Mouse (Mus musculus) lung, postnatal 0 days (tissue): Measurements from ENCODE around the gene Zfp738. TPM values are rescaled to one million over a fixed set of nuclear protein-coding genes. Genes with fewer than 3 reads are reported as not detected.
"Not testable (repeated sequence)": the region's sequence is repeated elsewhere in the genome, so short reads cannot be mapped to it uniquely, and the experiment has no call there.

Experiments used
- ATAC-seq: fragments of 200-750 bp; cut with Nextera tagmentation; 2 replicates; pipeline ENCODE4 v1.8.0; 2017; ENCODE audit warnings: moderate library complexity
- DNase-seq: peaks from one replicate; pipeline ENCODE4 v3.0.0-alpha.2; 2016; ENCODE audit warnings: low spot score
- H3K27ac ChIP-seq: fragments of 300-500 bp; sonication (generic); 2 replicates; pipeline ENCODE4 v1.5.1; 2014; ENCODE audit warnings: antibody characterized with exemption, mild to moderate bottlenecking, low read length, mixed read lengths
- H3K27me3 ChIP-seq: fragments of 300-500 bp; sonication (generic); replicated peaks from 2 replicates; pipeline ENCODE4 v1.6.1; 2014; ENCODE audit warnings: low read length, mixed read lengths; ENCODE audit not compliant: insufficient read depth
- H3K36me3 ChIP-seq: fragments of 300-500 bp; sonication (generic); 2 replicates; pipeline ENCODE4 v1.6.1; 2014; ENCODE audit warnings: low read length, mixed read lengths; ENCODE audit not compliant: insufficient read depth
- H3K4me1 ChIP-seq: fragments of 300-500 bp; sonication (generic); 2 replicates; pipeline ENCODE4 v1.6.1; 2014; ENCODE audit warnings: antibody characterized with exemption, low read depth, low read length, mixed read lengths; ENCODE audit not compliant: insufficient read depth
- H3K4me2 ChIP-seq: fragments of 300-500 bp; sonication (generic); replicated peaks from 2 replicates; pipeline ENCODE4 v1.6.1; 2014; ENCODE audit warnings: low read depth, mild to moderate bottlenecking, low read length, moderate library complexity, mixed read lengths
- H3K4me3 ChIP-seq: fragments of 300-500 bp; sonication (generic); 2 replicates; pipeline ENCODE4 v1.5.1; 2014; ENCODE audit warnings: low read depth, low read length
- H3K9ac ChIP-seq: fragments of 300-500 bp; sonication (generic); replicated peaks from 2 replicates; pipeline ENCODE4 v1.6.1; 2014; ENCODE audit warnings: low read depth, mild to moderate bottlenecking
- H3K9me3 ChIP-seq: fragments of 300-500 bp; sonication (generic); 2 replicates; pipeline ENCODE4 v1.6.1; 2016; ENCODE audit warnings: low read length, mixed read lengths
- CTCF ChIP-seq: IDR thresholded peaks from 2 replicates; pipeline ENCODE4 v1.5.1; 2016; ENCODE audit warnings: antibody characterized with exemption, mild to moderate bottlenecking
- EP300 ChIP-seq: IDR thresholded peaks from 2 replicates; pipeline ENCODE4 v1.6.1; 2016; ENCODE audit warnings: antibody characterized with exemption, mild to moderate bottlenecking, control low read depth
- WGBS: fragments of 180-500 bp; shearing (Covaris S2); extraction: QIAGEN DNeasy Blood & Tissue Kit; methylation state at CpG from one replicate; pipeline ENCODE4 v1.1.7; 2014; 5-methylcytosine and 5-hydroxymethylcytosine counted together
- polyA plus RNA-seq: library from polyadenylated mRNA; unstranded; fragments of >200 nt; fragmentation: Nextera tagmentation; extraction: Ambion mirVana; gene quantifications from 2 replicates; pipeline ENCODE4 v1.2.1, GENCODE M21; 2015

Gene Zfp738
- polyA plus RNA-seq, 1 experiment from 2014 or later = 5.8 TPM

- Histone ChIP-seq H3K36me3 (no peaks in the 10 kb centered on the region), H3K4me3 (peak overlapping the region; percentile 75), H3K4me2 (peak overlapping the region; percentile 85), H3K9ac (peak overlapping the region; percentile 82), H3K9me3 (no peaks in the 10 kb centered on the region), H3K4me1 (no peaks in the 10 kb centered on the region), H3K27ac (0 out of 2 replicates have a peak overlapping the region, but pooled peaks have one; percentile 47), H3K27me3 (no peaks in the 10 kb centered on the region)
- DNase-seq (peak; percentile 93), ATAC-seq (peak; percentile 95)
- no peak; the same call in 1 of the 2 replicates for TF ChIP-seq CTCF
- TF ChIP-seq EP300 = no peak
- under 1% methylated on average over 17 of the region's 17 CpGs for WGBS
Measured at GRCm38 (mm10) chr13:67723848-67724479, 37.1 kb upstream of the Zfp738 start.

- DNase-seq = peak; percentile 32
- H3K36me3 ChIP-seq, H3K27ac ChIP-seq, H3K27me3 ChIP-seq, H3K9me3 ChIP-seq, H3K4me1 ChIP-seq: not testable (repeated sequence)
- ATAC-seq = peak; percentile 66
- peak overlapping the region; percentile 73; the same call in 1 of the 2 replicates for H3K9ac ChIP-seq
- H3K4me3 ChIP-seq = peak overlapping the region; percentile 68; the same call in 1 of the 2 replicates
- H3K4me2 ChIP-seq = peak overlapping the region; percentile 73
- WGBS = 53% methylated on average over 2 of the region's 2 CpGs
Measured at GRCm38 (mm10) chr13:67683841-67684240, 3.0 kb downstream of the Zfp738 start.

GRCm38 (mm10) chr13:67682959-67683735 lies 3.7 kb downstream of the Zfp738 start:
- H3K36me3 ChIP-seq, H3K27ac ChIP-seq, H3K27me3 ChIP-seq, H3K4me1 ChIP-seq, H3K9me3 ChIP-seq: not testable (repeated sequence)
- ATAC-seq = peak; percentile 100
- TF ChIP-seq CTCF (peak; percentile 19; the same call in 1 of the 2 replicates), EP300 (peak; percentile 56)
- 11% methylated on average over 16 of the region's 16 CpGs for WGBS
- H3K4me2 ChIP-seq = peak overlapping the region; percentile 73
- H3K9ac ChIP-seq = peak overlapping the region; percentile 73
- peak overlapping the region; percentile 68 for H3K4me3 ChIP-seq
- peak; percentile 96 for DNase-seq

- ATAC-seq = no peak
- 84% methylated on average over 2 of the region's 2 CpGs for WGBS
- no peak for TF ChIP-seq EP300
- no peak for TF ChIP-seq CTCF
Measured at GRCm38 (mm10) chr13:67674902-67675301, 12.0 kb downstream of the Zfp738 start.

GRCm38 (mm10) chr13:67652496-67652895 lies 34.4 kb downstream of the Zfp738 start:
- H3K36me3 ChIP-seq = no peaks in the 10 kb centered on the region
- no peak for DNase-seq
- H3K4me1 ChIP-seq = no peaks in the 10 kb centered on the region
- TF ChIP-seq EP300 = no peak
- TF ChIP-seq CTCF = no peak
- no peak overlapping the region for H3K4me3 ChIP-seq
- no peaks in the 10 kb centered on the region for H3K9me3 ChIP-seq
- H3K27me3 ChIP-seq = no peaks in the 10 kb centered on the region
- no peak overlapping the region for H3K27ac ChIP-seq
- no peak overlapping the region for H3K4me2 ChIP-seq
- no peak for ATAC-seq
- H3K9ac ChIP-seq = no peak overlapping the region
- WGBS = 48% methylated on average over 3 of the region's 3 CpGs

More at GRCm38 (mm10) chr13:67674902-67675301, 12.0 kb downstream of the Zfp738 start:
- Histone ChIP-seq H3K9me3 (no peaks in the 10 kb centered on the region), H3K9ac (no peak overlapping the region), H3K4me2 (no peak overlapping the region), H3K36me3 (no peaks in the 10 kb centered on the region; the same call in 1 of the 2 replicates), H3K4me1 (no peaks in the 10 kb centered on the region), H3K27ac (no peak overlapping the region), H3K4me3 (no peak overlapping the region), H3K27me3 (no peaks in the 10 kb centered on the region)
- no peak for DNase-seq

GRCm38 (mm10) chr13:67637294-67638007 lies 49.4 kb downstream of the Zfp738 start, which contains the start of the genes Gm49345 and Zfp729a:
Gene Gm49345, minus strand, starts transcription at chr13:67637769.
Gene Zfp729a, minus strand, starts transcription at chr13:67637791.
- peak; percentile 80 for TF ChIP-seq CTCF
- TF ChIP-seq EP300 = peak; percentile 52
- Histone ChIP-seq H3K27ac (peak within 1 kb of the TSS; percentile 75), H3K9ac (peak within 1 kb of the TSS; percentile 66), H3K9me3 (no peaks in the 10 kb centered on the region), H3K4me3 (peak within 1 kb of the TSS; percentile 89), H3K4me1 (no peaks in the 10 kb centered on the region), H3K4me2 (peak within 1 kb of the TSS; percentile 52), H3K27me3 (no peaks in the 10 kb centered on the region), H3K36me3 (no peaks in the 10 kb centered on the region)
- WGBS = under 1% methylated on average over 19 of the region's 19 CpGs
- ATAC-seq = peak; percentile 100
- DNase-seq = peak; percentile 98
